Mouse (Mus musculus) liver, postnatal 0 days (tissue): Measurements from ENCODE around the gene Psmd9. TPM values are rescaled to one million over a fixed set of nuclear protein-coding genes. Genes with fewer than 3 reads are reported as not detected.

Experiments
- ATAC-seq: fragments of 200-750 bp; cut with Nextera tagmentation; 2 replicates; pipeline ENCODE4 v1.8.0; 2017; ENCODE audit warnings: mild to moderate bottlenecking, moderate library complexity
- DNase-seq: peaks from one replicate; pipeline ENCODE4 v3.0.0-alpha.2; 2016
- H3K27ac ChIP-seq: fragments of 300-500 bp; sonication (generic); 2 replicates; pipeline ENCODE4 v1.5.1; 2014; ENCODE audit warnings: antibody characterized with exemption, moderate library complexity, mild to moderate bottlenecking, low read depth
- H3K27me3 ChIP-seq: fragments of 300-500 bp; sonication (generic); 2 replicates; pipeline ENCODE4 v1.6.1; 2014; ENCODE audit warnings: low read length, control low read depth, mixed read lengths; ENCODE audit not compliant: insufficient read depth
- H3K36me3 ChIP-seq: fragments of 300-500 bp; sonication (generic); replicated peaks from 2 replicates; pipeline ENCODE4 v1.6.1; 2014; ENCODE audit warnings: mild to moderate bottlenecking, control low read depth, low read length, moderate library complexity, mixed read lengths; ENCODE audit not compliant: insufficient read depth
- H3K4me1 ChIP-seq: fragments of 300-500 bp; sonication (generic); 2 replicates; pipeline ENCODE4 v1.6.1; 2014; ENCODE audit warnings: antibody characterized with exemption, mild to moderate bottlenecking, control low read depth; ENCODE audit not compliant: insufficient read depth
- H3K4me2 ChIP-seq: fragments of 300-500 bp; sonication (generic); 2 replicates; pipeline ENCODE4 v1.6.1; 2014; ENCODE audit warnings: low read depth, mild to moderate bottlenecking, low read length, moderate library complexity, mixed read lengths
- H3K4me3 ChIP-seq: fragments of 300-500 bp; sonication (generic); 2 replicates; pipeline ENCODE4 v1.5.1; 2014; ENCODE audit warnings: low read depth, low read length
- H3K9ac ChIP-seq: fragments of 300-500 bp; sonication (generic); replicated peaks from 2 replicates; pipeline ENCODE4 v1.6.1; 2014; ENCODE audit warnings: mild to moderate bottlenecking, moderate library complexity
- H3K9me3 ChIP-seq: fragments of 300-500 bp; sonication (generic); 2 replicates; pipeline ENCODE4 v1.6.1; 2016; ENCODE audit warnings: mild to moderate bottlenecking, control low read depth, low read length, mixed read lengths
- CTCF ChIP-seq: sonication (generic); IDR thresholded peaks from 2 replicates; pipeline ENCODE4 v1.5.1; 2016; ENCODE audit warnings: antibody characterized with exemption, low read depth
- EP300 ChIP-seq: IDR thresholded peaks from 2 replicates; pipeline ENCODE4 v1.6.1; 2016; ENCODE audit warnings: antibody characterized with exemption, low read depth, mild to moderate bottlenecking
- WGBS: fragments of 180-500 bp; shearing (Covaris S2); extraction: QIAGEN DNeasy Blood & Tissue Kit; methylation state at CpG from one replicate; pipeline ENCODE4 v1.1.7; 2014; ENCODE audit not compliant: insufficient replicate concordance; 5-methylcytosine and 5-hydroxymethylcytosine counted together
- polyA plus RNA-seq: library from polyadenylated mRNA; unstranded; fragments of >200 nt; fragmentation: Nextera tagmentation; extraction: Ambion mirVana; gene quantifications from 2 replicates; pipeline ENCODE4 v1.2.1, GENCODE M21; 2015

The Psmd9 gene
- polyA plus RNA-seq, 1 experiment from 2014 or later, result 120 TPM

- Histone ChIP-seq H3K36me3 (peaks cover 81% of the 10 kb centered on the region), H3K9me3 (no peaks in the 10 kb centered on the region), H3K4me2 (no peak overlapping the region), H3K27ac (no peak overlapping the region), H3K4me1 (peaks cover 16% of the 10 kb centered on the region), H3K9ac (no peak overlapping the region), H3K27me3 (no peaks in the 10 kb centered on the region), H3K4me3 (no peak overlapping the region)
- DNase-seq (peak; percentile 80), ATAC-seq (peak; percentile 51)
- WGBS, result 53% methylated on average over 7 of the region's 7 CpGs
- peak; percentile 92 for TF ChIP-seq CTCF
- TF ChIP-seq EP300, result no peak
Observed at GRCm38 (mm10) chr5:123155425-123155824, 13.8 kb upstream of the Psmd9 start.

- H3K9me3 ChIP-seq, result no peaks in the 10 kb centered on the region
Observed at GRCm38 (mm10) chr5:123156763-123157162, 12.4 kb upstream of the Psmd9 start.

GRCm38 (mm10) chr5:123157972-123158371 is 11.2 kb upstream of the Psmd9 start:
- DNase-seq (no peak), ATAC-seq (no peak)
- Histone ChIP-seq H3K36me3 (peaks cover 88% of the 10 kb centered on the region), H3K27me3 (no peaks in the 10 kb centered on the region), H3K4me3 (no peak overlapping the region), H3K27ac (no peak overlapping the region), H3K4me2 (no peak overlapping the region), H3K9ac (no peak overlapping the region), H3K9me3 (no peaks in the 10 kb centered on the region), H3K4me1 (no peaks in the 10 kb centered on the region)
- WGBS, result 79% methylated on average over 4 of the region's 4 CpGs
- TF ChIP-seq EP300, result no peak
- TF ChIP-seq CTCF, result no peak

More at GRCm38 (mm10) chr5:123156763-123157162, 12.4 kb upstream of the Psmd9 start:
- Histone ChIP-seq H3K4me1 (peaks cover 4% of the 10 kb centered on the region), H3K27ac (no peak overlapping the region), H3K9ac (no peak overlapping the region), H3K27me3 (no peaks in the 10 kb centered on the region), H3K4me2 (no peak overlapping the region), H3K36me3 (peaks cover 89% of the 10 kb centered on the region), H3K4me3 (no peak overlapping the region)
- WGBS, result 89% methylated on average over 12 of the region's 12 CpGs
- peak; percentile 34 for DNase-seq
- no peak for ATAC-seq
- TF ChIP-seq EP300, result no peak
- TF ChIP-seq CTCF, result peak; percentile 65

GRCm38 (mm10) chr5:123159446-123159845 is 9.8 kb upstream of the Psmd9 start:
- no peak overlapping the region for H3K27ac ChIP-seq
- no peak overlapping the region for H3K4me3 ChIP-seq
- peaks cover 91% of the 10 kb centered on the region for H3K36me3 ChIP-seq
- no peak overlapping the region for H3K9ac ChIP-seq
- no peaks in the 10 kb centered on the region for H3K27me3 ChIP-seq
- no peak for ATAC-seq
- no peaks in the 10 kb centered on the region for H3K4me1 ChIP-seq
- TF ChIP-seq CTCF, result no peak
- no peak for TF ChIP-seq EP300
- DNase-seq, result no peak
- no peaks in the 10 kb centered on the region for H3K9me3 ChIP-seq
- WGBS, result 91% methylated on average over 4 of the region's 4 CpGs
- H3K4me2 ChIP-seq, result no peak overlapping the region

- no peaks in the 10 kb centered on the region for H3K4me1 ChIP-seq
- 92% methylated on average over 15 of the region's 15 CpGs for WGBS
Observed at GRCm38 (mm10) chr5:123159866-123160265, 9.3 kb upstream of the Psmd9 start.

GRCm38 (mm10) chr5:123160341-123160740 is 8.9 kb upstream of the Psmd9 start:
- ATAC-seq, result no peak
- no peak overlapping the region for H3K4me2 ChIP-seq
- peaks cover 85% of the 10 kb centered on the region for H3K36me3 ChIP-seq
- H3K9me3 ChIP-seq, result no peaks in the 10 kb centered on the region
- no peak overlapping the region for H3K9ac ChIP-seq
- TF ChIP-seq CTCF (no peak), EP300 (no peak)
- H3K4me1 ChIP-seq, result no peaks in the 10 kb centered on the region
- no peak overlapping the region for H3K27ac ChIP-seq
- DNase-seq, result no peak
- no peaks in the 10 kb centered on the region for H3K27me3 ChIP-seq
- WGBS, result 80% methylated on average over 14 of the region's 15 CpGs
- no peak overlapping the region for H3K4me3 ChIP-seq

More at GRCm38 (mm10) chr5:123159866-123160265, 9.3 kb upstream of the Psmd9 start:
- TF ChIP-seq CTCF (no peak), EP300 (no peak)
- ATAC-seq (no peak), DNase-seq (no peak)
- H3K27ac ChIP-seq, result no peak overlapping the region
- no peaks in the 10 kb centered on the region for H3K9me3 ChIP-seq
- no peak overlapping the region for H3K4me3 ChIP-seq
- H3K36me3 ChIP-seq, result peaks cover 90% of the 10 kb centered on the region
- no peak overlapping the region for H3K4me2 ChIP-seq
- no peak overlapping the region for H3K9ac ChIP-seq
- no peaks in the 10 kb centered on the region for H3K27me3 ChIP-seq

GRCm38 (mm10) chr5:123162942-123163341 is 6.3 kb upstream of the Psmd9 start:
- Histone ChIP-seq H3K4me1 (no peaks in the 10 kb centered on the region), H3K4me3 (no peak overlapping the region), H3K4me2 (no peak overlapping the region), H3K9me3 (no peaks in the 10 kb centered on the region), H3K9ac (no peak overlapping the region), H3K27ac (no peak overlapping the region), H3K36me3 (peaks cover 82% of the 10 kb centered on the region), H3K27me3 (no peaks in the 10 kb centered on the region)
- ATAC-seq (0 out of 2 replicates have a peak, but pooled peaks have one; percentile 32), DNase-seq (no peak)
- WGBS, result 82% methylated on average over 9 of the region's 9 CpGs
- TF ChIP-seq EP300, result no peak
- peak; percentile 14; the same call in 1 of the 2 replicates for TF ChIP-seq CTCF
